Mouse (Mus musculus): ENCODE measurements at regions not wholly inside any gene's neighbourhood (a gene's known extent, or its start where the extent isn't known, plus 50 kb on each side); places are given as distances from the start of the nearest gene placed in this dataset.

- no peak for TF ChIP-seq CTCF (IDR thresholded peaks at IDR 0.05; ENCODE audit: extremely low read depth, insufficient read depth, insufficient read length, insufficient replicate concordance)
- TF ChIP-seq POLR2A (IDR thresholded peaks at IDR 0.05; ENCODE audit: low read depth, low read length): no peak
These were observed 267.6 kb downstream of the Pmp22 start for GRCm38 (mm10) chr11:63396386-63396785.

All from spleen, adult 2 months (tissue).